Mouse (Mus musculus) right cerebral cortex, adult 18-20 months (tissue): ENCODE measurements around the gene Dalrd3.
A peak's percentile ranks its signal among the peaks of the same experiment; 100 is the strongest.
"Not testable (repeated sequence)": the region's sequence is repeated elsewhere in the genome, so short reads cannot be mapped to it uniquely, and the experiment has no call there.

Experiments used
- DNase-seq: peaks from one replicate; pipeline ENCODE4 v3.0.0; 2022; ENCODE audit warnings: mixed read lengths

Gene Dalrd3

DNA sequence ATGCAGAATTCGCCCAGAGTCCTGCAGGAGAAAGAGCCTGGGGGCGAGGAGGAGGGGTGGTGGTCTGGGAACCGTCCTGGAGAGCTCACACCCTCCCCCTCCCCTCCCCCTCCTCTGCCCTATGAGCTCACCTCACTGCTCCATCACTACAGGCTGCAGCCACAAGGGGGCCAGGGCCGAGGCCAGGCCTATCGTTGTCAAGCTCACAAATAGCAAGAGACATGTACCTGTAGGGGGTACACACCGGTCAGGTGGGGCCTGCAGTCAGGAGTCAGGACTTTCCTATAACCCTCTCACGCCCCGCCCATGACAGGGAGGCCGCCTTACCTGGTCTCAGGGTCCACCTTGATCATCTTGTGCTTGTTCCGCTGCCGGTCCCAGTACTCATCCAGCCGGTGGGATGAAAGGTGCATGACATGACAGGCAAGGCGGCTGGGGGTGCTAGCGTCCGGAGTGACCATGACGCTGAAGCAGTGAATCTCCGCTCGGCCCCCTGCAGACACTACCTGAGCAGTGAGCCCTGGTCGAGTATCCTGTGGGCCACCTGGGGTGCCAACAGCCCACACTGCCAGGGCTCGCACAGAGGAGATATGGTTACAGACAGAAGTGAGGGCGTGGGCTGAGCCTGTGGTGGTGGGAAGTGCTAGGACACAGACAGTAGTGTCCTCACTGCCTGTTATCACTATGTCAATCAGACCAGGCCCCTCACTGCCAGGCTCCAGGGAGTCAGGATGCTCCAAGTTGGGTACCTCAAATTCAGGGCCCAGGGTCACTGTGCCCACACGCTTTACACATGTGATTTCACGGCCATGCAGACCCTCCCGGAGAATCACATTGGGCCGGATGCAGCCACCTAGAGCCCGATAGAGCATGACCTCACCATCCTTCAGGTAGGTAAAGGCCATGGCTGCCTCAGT, 4.3 kb downstream of the Dalrd3 start:
- peak; percentile 51 for DNase-seq

DNA sequence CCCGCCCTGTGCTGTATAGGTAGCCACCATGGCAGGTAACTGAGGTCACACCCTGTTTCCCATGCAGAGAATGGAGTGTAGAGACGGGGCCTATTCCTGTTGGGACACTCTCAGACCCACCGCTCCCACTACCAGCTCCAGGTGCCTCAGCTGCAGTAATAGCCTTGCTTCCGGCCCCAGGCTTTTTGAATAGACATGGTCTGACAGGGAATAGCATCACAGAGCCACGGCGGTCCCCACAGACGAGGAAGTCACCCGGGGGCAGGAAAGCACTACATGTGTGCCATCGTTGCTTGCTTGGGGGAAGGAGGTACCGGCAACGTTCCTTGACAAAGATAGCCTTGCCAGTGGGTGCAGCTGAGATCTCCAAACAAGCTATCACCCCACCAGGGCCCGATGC, 5.2 kb downstream of the Dalrd3 start:
- DNase-seq: no peak

DNA sequence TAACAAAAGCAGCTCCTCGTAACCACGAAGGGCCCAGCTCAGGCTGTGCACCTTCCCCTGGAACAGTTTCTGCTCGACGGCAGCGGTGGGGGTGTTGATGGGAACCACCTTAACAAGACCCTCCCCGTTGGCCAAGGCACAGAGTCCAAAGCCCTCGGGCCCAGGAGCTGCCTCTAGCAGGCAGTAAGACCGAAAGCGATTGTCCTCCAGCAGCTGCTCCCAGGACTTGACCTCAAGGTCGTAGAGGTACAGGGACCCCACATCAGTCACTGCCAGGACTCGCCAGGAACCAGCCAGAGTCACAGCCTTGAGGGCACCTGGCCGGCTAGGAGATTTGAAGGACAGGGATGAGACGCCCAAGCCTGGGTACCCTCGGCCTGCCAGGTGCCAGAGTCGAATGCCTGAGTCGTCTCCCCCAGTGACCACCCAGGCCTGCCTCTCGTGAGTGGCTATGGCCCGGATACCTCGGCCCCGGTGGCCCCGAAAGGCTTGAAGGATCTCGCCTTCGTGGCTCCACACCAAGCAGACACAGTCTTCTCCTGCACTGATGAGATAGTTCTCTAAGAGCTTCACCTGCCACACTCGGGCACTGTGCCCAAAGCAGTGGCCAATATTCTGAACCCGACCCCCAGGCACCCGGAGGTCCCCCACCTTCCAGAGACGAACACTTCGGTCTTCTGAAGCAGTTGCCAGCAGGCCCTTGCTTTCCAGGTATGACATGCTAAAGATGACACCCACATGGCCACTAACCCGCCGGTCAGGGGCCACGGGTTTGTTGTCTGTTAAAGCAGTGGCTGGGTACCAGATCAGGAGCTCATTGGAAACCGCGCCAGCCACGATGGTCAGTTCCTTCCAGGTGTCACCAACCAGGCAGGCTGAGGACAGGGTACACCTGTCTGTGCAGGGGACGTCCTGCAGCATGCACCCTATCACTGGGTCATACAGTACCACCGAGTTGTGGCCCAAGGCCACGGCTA, 5.9 kb downstream of the Dalrd3 start:
- DNase-seq: no peak

DNA sequence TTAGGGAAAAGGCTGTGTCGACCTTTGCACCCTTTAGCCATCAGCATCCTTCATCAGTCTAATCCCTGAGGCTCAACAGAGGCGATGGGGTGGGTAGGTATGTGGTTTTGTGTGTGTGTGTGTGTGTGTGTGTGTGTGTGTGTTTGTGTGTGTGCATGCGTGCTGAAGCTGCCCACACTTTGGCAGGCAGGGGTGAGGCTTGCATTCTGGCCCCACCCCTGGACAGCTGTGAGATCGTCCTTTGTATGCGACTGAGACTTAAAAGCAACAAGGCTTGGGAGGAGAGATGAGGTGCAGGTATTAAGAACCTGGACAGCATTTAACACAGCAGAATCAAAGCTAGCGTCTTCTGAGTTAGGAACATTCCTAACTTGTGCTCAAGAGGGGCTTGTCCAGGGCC, 7.3 kb downstream of the Dalrd3 start:
- no peak for DNase-seq

DNA sequence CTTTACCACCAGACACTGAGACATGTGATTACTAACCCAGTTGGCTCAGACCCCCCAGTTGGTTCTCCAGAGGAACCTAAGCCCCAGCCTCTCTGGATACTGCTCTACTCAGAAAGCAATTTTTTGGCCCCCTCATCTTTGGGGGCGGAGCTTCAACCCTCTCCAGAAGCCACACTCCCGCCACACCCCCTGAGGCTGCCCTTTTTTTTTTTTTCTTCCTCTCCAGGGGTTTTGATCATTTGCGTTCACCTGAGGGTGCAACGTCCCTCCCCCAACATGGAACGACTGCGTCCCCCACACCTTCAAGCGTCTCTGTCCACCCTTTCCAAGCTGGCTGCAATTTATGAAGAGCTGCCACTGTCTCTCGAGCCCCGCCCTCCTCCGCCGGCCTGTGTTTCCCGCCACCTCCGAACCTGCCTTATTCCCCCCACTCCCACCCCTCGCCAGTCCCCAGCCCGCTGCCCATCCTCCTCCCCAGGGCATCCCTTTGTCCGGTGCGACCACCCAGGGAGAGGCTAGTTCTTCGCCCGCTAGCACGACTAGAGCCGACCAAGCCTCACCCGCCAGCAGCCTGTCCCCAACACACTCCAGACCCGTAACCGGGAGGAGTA, 8.4 kb downstream of the Dalrd3 start:
- no peak for DNase-seq

DNA sequence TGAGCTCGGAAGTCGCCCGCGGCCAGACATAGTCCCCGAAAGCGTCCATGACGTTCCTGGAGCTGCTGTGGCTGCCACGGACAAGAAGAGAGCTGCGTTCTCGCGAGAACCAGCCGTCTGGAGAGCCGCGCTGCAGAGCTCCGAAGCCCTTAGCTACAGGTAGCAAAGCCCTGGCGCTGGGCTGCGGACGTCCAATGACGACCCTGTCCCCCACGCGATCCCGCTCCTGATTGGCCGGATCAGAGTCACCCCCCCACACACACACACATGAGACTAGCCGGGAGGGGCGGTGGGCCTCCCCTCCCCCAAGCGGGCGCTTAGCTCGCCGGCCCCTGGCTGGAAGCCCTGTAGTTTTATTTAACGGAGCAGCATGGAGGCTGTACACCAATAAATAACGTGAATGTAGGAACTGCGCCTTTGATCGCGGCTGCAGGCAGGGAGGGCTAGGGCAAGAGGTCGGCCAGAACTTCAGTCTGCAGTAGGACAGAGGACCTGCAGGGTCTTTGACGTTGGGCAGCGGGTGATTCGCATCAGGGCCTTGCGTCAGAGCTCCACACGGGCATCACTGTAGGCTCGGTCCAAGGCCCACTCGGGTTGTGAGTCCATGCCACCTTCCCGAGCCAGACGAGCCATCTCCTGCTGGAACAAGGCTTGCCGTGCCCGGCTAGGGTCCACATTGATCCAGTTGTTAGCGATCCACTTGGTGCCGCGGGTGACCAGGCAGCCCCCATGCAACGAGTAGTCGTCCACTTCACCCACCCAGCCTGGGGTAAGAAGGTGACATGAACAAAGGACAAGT, 9.1 kb downstream of the Dalrd3 start, which contains the start of gene Wdr6:
Wdr6 (minus strand) TSS at position 195 of the 799 bp plus-strand sequence.
- peak; percentile 88 for DNase-seq

DNA sequence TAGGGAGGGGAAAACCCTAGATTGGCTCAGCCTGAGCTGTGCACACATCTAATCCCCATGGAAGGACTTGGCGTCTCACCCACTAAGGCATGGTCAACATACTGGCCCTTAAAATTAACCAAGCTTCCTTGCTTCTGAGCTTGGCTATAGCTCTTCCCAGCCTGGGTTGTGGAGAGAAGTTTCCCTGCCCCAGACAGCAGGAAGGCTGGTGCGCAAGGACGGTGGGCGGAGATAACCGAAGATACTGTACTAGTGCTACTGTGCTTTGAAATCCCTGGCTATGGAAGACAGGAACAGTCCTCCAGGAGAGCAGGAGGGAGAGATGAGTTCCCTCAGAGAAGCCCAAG, 9.6 kb downstream of the Dalrd3 start:
- DNase-seq: no peak

DNA sequence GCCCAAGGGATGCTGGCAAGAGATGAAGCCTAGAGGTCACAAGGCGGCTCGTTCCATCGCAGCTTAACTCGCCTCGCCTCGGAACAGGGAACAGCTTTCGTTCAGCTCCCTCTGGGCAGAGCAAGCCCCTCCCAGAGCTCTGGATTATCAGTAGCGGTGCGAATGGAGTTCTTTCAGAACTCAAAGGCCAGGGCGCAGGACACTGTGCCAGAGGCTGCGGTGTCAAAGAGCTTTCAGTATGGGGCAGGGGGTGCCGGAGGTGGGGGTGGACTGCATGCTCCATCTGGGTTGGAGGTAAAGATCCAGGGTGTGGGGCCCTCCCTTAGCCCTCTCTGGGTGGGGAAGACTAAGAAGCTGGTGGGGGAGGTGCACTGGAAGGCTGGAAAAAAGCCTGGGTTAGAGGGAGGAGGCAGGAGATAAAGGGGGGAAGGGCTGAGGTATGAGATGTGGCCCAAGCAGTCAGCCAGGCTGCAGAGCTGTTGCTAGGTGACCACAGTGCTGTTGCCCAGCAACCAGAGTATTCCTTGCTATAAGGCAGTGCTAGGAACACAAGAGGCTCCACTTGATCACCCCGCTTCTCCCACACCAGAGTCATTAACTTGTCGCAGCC, 18.0 kb downstream of the Dalrd3 start:
- peak; percentile 93 for DNase-seq

DNA sequence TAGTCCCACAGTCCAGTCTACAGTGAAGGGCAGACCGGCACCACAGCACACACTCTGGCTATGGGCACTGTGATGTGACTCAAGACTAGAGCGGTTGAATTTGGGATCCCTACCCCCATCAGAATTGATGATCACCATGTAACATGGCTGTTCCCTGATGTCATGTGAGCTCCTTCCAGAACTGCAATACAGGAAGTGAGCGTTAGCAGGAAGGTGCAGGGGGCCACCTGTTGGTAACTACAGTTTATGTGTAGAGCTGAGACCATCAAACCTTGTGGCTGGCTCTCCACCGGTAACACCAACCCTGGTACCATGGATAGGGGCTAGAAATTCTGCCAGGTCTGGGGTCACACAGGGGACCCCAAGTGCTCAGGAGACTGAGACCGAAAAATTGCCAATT, 19.5 kb downstream of the Dalrd3 start:
- DNase-seq: no peak

DNA sequence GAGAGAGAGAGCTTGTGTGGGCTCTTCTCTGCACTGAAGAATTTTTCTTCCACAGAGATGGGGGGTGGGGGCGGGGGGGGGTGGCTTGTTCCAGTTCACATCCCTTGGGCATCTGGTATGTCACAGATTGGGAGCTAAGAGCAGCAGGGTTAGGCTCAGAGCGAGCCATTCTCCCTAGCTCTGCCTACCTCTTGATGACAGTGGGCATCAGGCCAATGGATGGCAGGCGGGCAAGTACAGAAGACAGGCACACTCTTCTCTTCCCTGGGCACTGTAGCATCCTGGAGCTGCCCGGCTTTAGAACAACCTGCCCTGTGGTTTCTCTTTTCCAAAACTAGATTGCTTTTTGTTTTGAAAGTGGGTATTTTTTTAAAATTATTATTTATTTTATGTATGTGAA, 21.8 kb downstream of the Dalrd3 start:
- no peak for DNase-seq

DNA sequence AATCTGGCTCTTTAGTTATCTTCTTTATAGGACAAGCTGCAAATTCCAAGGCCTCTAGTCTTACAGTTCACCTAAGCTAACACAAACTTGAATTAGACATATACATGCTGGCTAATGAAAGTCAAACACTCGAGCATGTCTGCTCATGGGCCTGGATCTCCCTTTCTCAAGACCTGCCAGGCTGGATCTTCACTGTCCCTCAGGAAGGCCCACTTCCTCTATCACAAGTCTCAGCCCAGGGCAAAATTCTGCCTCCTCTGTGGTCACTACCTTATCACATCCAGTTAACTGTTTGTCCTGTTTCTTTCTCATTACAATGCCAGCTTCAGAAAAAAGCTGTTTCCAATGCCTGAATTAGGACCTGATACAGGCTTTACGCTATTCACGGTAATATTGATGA, 24.7 kb downstream of the Dalrd3 start:
- DNase-seq: no peak

DNA sequence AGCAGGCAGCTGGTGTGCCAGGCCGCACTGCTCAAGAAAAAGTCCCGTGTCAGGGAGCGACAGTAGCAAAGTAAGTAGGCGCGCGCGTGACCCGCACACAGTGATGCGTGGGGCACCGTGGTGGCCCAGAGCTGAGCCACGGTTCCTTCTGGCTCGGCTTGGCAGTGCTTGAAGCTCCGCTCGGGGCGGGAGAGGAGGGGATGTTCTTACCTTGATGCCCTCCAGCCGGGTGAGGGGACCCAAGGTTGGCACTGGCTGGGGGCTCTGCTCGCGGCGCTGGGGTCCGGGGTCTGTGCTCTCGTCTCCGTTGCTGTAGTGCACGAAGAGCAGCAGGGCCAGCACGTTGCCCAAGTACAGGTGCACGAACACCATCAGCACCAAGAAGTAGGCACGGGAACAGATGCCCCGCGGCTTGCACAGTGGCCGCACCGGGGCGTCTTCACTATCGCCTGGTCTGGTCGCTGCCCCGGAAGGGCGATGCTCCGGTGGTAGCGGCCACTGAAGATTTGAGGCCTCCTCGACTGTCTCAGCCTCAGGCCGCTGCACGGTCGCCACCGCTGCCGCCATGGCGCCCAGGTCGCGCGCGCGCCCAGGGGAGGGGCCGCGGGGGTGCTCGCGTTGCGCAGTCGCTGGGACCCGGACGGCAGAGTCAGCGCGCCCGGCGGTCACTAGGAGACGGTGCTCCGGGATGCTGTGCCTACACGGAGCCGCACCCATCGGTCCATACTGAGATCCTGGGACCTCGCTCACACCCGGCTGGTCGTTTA, 27.5 kb downstream of the Dalrd3 start, which contains the start of gene P4htm:
P4htm (minus strand) TSS at position 670 of the 767 bp plus-strand sequence.
- peak; percentile 86 for DNase-seq

DNA sequence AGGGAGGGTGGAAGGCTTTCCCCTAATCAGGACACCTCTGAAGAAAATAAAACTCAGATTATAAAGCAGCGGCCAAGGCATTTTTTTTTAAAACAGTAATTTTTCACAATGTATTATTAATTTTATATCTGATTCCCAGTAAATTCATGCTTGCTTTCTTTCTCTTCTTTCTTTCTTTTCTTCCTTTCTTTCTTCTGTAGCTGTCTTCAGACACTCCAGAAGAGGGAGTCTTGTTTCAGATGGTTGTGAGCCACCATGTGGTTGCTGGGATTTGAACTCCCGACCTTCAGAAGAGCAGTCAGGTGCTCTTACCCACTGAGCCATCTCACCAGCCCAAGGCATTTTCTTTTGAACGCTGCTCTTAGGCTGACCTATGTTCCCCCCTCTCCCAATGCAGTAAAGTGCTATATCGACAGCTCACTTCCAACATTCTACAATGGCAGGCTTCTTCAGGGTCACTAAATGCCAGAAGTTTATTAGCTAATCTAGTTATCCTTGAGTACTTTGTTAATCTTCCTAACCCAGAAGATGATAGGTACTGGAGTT, 29.4 kb downstream of the Dalrd3 start:
- no peak for DNase-seq

DNA sequence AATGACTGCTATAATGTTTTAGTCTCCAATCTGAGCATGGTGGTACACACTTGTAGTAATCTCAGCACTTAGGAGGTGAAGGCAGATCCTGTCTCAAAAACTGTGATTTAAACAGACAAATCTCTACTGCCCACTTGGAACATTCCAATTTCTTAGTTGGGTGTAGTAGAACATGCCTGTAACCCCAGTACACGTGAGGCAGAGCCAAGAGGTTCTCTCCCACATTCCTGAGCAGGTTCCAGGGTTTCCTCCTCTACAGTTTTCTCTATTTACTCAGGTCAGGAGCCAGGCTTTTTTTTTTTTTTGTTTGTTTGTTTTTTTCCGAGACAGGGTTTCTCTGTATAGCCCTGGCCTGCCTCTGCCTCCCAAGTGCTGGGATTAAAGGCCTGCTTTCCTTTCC, 30.3 kb downstream of the Dalrd3 start:
- no peak for DNase-seq

DNA sequence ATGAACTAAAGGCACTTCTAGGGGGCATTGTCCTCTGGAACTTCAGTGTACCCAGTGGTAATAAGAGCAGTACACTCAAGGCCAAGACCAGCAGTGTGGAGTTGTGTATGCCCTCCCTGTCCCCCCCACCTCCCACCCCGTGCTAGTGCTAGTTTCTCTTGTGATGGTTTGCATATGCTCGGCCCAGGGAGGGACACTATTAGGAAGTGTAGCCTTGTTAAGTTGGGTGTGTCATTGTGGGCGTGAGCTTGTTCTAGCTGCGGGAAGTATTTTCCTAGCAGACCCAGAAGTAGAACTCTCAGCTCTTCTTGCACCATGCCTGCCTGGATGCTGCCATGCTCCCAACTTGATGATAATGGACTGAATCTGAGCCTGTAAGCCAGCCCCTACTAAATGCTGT, 32.3 kb downstream of the Dalrd3 start:
- DNase-seq: no peak

DNA sequence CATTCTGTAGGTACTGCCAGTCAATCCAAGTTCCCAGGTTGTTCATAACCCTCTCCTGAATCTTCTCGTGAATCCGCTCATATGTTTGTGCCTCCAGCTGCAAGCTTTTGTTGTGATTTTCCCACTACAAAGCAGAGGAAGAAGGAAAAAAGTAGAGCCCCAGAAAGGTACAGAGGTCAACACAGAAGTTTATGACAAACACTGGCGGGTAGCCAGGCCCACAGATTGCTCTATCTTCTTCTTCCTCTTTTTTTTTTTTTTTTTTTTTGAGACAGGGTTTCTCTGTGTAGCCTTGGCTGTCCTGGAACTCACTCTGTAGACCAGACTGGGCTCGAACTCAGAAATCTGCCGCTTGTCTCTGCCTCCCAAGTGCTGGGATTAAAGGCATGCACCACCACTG, 38.2 kb downstream of the Dalrd3 start:
- DNase-seq: not testable (repeated sequence)

DNA sequence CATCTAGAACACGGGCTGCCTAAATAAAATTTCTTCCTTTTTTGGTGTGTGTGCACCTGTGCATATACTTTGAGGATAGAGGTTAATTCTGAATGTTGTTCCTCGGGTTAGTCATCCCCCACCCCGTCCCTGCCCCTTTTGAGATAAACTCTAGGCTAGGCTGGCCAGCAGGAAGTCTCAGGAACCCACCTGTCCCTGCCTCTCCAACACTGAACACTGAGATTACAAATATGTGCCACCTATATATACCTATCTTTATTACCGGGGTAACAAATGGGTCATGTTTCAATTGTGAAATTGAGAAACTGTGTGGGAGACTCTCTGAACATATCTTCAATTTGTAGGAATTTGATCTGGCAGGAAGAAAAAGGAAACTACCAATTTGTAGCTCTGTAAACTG, 39.2 kb downstream of the Dalrd3 start:
- no peak for DNase-seq

DNA sequence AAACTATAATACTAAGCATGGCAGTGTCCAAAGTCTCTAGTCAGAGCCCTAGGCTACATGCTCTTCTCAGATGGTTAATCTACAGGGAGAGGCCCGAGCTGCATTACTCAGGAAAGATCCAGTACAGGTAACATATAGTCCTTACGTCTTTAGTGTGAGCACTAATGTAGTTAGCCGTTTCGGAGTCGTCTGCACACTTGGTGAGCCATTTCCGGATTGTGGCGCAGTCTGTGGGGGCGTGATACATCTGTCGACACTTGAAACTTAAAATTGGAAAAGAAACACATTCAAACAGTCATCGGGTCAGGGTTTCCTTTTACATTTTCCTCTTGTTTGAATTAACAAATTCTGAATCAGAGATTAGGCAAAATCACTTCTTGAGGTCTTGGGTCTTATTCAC, 41.8 kb downstream of the Dalrd3 start:
- DNase-seq: peak; percentile 56

DNA sequence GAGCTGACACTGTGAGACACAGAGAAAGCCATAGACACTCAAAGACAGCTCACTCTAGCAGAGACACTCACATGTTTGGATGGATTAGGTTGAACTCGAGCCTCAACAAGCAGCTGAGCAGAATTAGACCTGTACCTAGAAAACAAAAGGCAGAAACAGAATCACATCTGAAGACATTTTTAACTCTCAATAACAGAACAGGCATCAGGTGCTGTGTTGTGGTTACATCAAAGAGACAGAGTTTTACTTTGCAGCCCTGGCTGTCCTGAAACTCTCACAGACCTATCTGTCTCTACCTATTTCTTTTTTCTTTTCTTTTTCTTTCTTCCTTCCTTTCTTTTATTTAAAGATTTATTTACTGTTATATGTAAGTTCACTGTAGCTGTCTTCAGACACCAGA, 47.6 kb downstream of the Dalrd3 start:
- DNase-seq: no peak
